ENCODE assay signal across 8 mouse cellular contexts in genomic region chrX:164269285-164269761, GRCm38 (mm10). TPM values are rescaled to one million over a fixed set of nuclear protein-coding genes. Genes with fewer than 3 reads are reported as not detected.
DNase-seq lines count a peak whose midpoint lies in the region; ATAC-seq lines count a peak whose summit lies in the region.

Gene Pir (plus strand): TSS chrX:164269371.

- peak within 1 kb of the TSS; percentile 58 for H3K4me3 ChIP-seq in brown adipose tissue, adult 24 weeks (ENCODE audit: insufficient read depth, low read depth, low read length)
- peak within 1 kb of the TSS; percentile 75 for H3K4me3 ChIP-seq in erythroblast, embryonic 14.5 days (replicated peaks)
- peak within 1 kb of the TSS; percentile 44 for H3K4me3 ChIP-seq in heart, embryonic 11.5 days (ENCODE audit: low read depth, low read length)
- H3K4me3 ChIP-seq in kidney, embryonic 15.5 days (replicated peaks): peak within 1 kb of the TSS; percentile 43
- peak within 1 kb of the TSS; percentile 39 for H3K4me3 ChIP-seq in midbrain, embryonic 16.5 days (ENCODE audit: low read depth, low read length)

- H3K27me3 ChIP-seq in erythroblast, embryonic 14.5 days (ENCODE audit: control insufficient read depth): no peaks in the 10 kb centered on the region; the same call in 1 of the 2 replicates
- no peaks in the 10 kb centered on the region for H3K27me3 ChIP-seq in heart, embryonic 11.5 days (ENCODE audit: control insufficient read depth, insufficient read depth, low read length)
- peaks cover 48% of the 10 kb centered on the region for H3K27me3 ChIP-seq in kidney, embryonic 15.5 days
- H3K27me3 ChIP-seq in midbrain, embryonic 16.5 days (ENCODE audit: control insufficient read depth, insufficient read depth, low read depth, low read length): no peaks in the 10 kb centered on the region

- DNase-seq in 3T3-L1 (ENCODE audit: low read depth, low spot score) (peak; percentile 69), liver (peak; percentile 91)
- peak; percentile 49 to 59 for DNase-seq in spleen, postnatal 14 days (ENCODE audit: low spot score in 2 of 2)

- H3K27ac ChIP-seq in brown adipose tissue, adult 24 weeks (replicated peaks; ENCODE audit: low read depth, low read length): peak within 1 kb of the TSS; percentile 15; the same call in 1 of the 2 replicates
- peak within 1 kb of the TSS; percentile 41; the same call in 1 of the 2 replicates for H3K27ac ChIP-seq in heart, embryonic 11.5 days (ENCODE audit: low read depth, low read length)
- no peak within 1 kb of the TSS for H3K27ac ChIP-seq in kidney, embryonic 15.5 days
- no peak within 1 kb of the TSS for H3K27ac ChIP-seq in midbrain, embryonic 16.5 days (ENCODE audit: low read length)

- peak within 1 kb of the TSS; percentile 60 for H3K9ac ChIP-seq in heart, embryonic 11.5 days (ENCODE audit: low read depth, low read length)
- H3K9ac ChIP-seq in kidney, embryonic 15.5 days: no peak within 1 kb of the TSS
- peak within 1 kb of the TSS; percentile 62; the same call in 1 of the 2 replicates for H3K9ac ChIP-seq in midbrain, embryonic 16.5 days (ENCODE audit: low read depth, low read length)

- H3K9me3 ChIP-seq in erythroblast, embryonic 14.5 days (ENCODE audit: control insufficient read depth, low read length): no peaks in the 10 kb centered on the region
- H3K9me3 ChIP-seq in heart, embryonic 11.5 days (replicated peaks; ENCODE audit: control insufficient read depth, low read length): no peaks in the 10 kb centered on the region
- H3K9me3 ChIP-seq in kidney, embryonic 15.5 days (replicated peaks): no peaks in the 10 kb centered on the region
- H3K9me3 ChIP-seq in midbrain, embryonic 16.5 days (replicated peaks; ENCODE audit: control insufficient read depth, low read length, poor library complexity, severe bottlenecking): no peaks in the 10 kb centered on the region

- ATAC-seq in heart, embryonic 11.5 days (replicated peaks; ENCODE audit: insufficient number of reproducible peaks, low FRiP score, low TSS enrichment): peak; percentile 95
- ATAC-seq in kidney, embryonic 15.5 days (replicated peaks; ENCODE audit: low FRiP score): peak; percentile 96
- ATAC-seq in midbrain, embryonic 16.5 days: peak; percentile 72

- 17% methylated on average over 20 of the region's 20 CpGs for WGBS in heart, embryonic 11.5 days (ENCODE audit: insufficient replicate concordance)
- WGBS in kidney, embryonic 15.5 days: 13% methylated on average over 20 of the region's 20 CpGs
- whole genome bisulfite sequencing in midbrain, embryonic 16.5 days: 11% methylated on average over 20 of the region's 20 CpGs

- H3K36me3 ChIP-seq in erythroblast, embryonic 14.5 days (ENCODE audit: control insufficient read depth): peaks cover 19% of the 10 kb centered on the region
- H3K36me3 ChIP-seq in heart, embryonic 11.5 days (ENCODE audit: control insufficient read depth, insufficient read depth, low read length): no peaks in the 10 kb centered on the region
- no peaks in the 10 kb centered on the region for H3K36me3 ChIP-seq in kidney, embryonic 15.5 days
- no peaks in the 10 kb centered on the region for H3K36me3 ChIP-seq in midbrain, embryonic 16.5 days (ENCODE audit: control insufficient read depth, insufficient read depth, low read length)

- H3K4me2 ChIP-seq in heart, embryonic 11.5 days: peak within 1 kb of the TSS; percentile 60
- peak within 1 kb of the TSS; percentile 59 for H3K4me2 ChIP-seq in kidney, embryonic 15.5 days
- H3K4me2 ChIP-seq in midbrain, embryonic 16.5 days (ENCODE audit: low read length): peak within 1 kb of the TSS; percentile 60

- no peaks in the 10 kb centered on the region for H3K4me1 ChIP-seq in brown adipose tissue, adult 24 weeks (ENCODE audit: control insufficient read depth, insufficient read depth, insufficient read length, low read length)
- peaks cover 18% of the 10 kb centered on the region for H3K4me1 ChIP-seq in erythroblast, embryonic 14.5 days (ENCODE audit: control insufficient read depth)
- H3K4me1 ChIP-seq in heart, embryonic 11.5 days (ENCODE audit: control insufficient read depth, insufficient read depth, low read length): no peaks in the 10 kb centered on the region
- H3K4me1 ChIP-seq in kidney, embryonic 15.5 days: no peaks in the 10 kb centered on the region
- no peaks in the 10 kb centered on the region for H3K4me1 ChIP-seq in midbrain, embryonic 16.5 days (ENCODE audit: control insufficient read depth, insufficient read depth, low read length)

RNA-seq across cellular contexts. Expression of gene Pir, which starts in this region (rescaled TPM):
- 19.1 and 23.0 TPM in 2 replicates for polyA plus RNA-seq in brown adipose tissue, adult 24 weeks (2012; ENCODE audit: insufficient read depth, insufficient read length, missing spikeins)
- polyA plus RNA-seq in erythroblast, embryonic 14.5 days (2012): 1.6 and 3.7 TPM in 2 replicates
- polyA plus RNA-seq in heart, embryonic 11.5 days (2014; fragmentation: Nextera tagmentation; extraction: Ambion mirVana): 10.5 and 12.3 TPM in 2 replicates
- polyA plus RNA-seq in kidney, embryonic 15.5 days (2015; fragmentation: Nextera tagmentation; extraction: Ambion mirVana): 10.3 and 10.9 TPM in 2 replicates
- polyA plus RNA-seq in midbrain, embryonic 16.5 days (2015; fragmentation: Nextera tagmentation; extraction: Ambion mirVana): 3.5 and 3.7 TPM in 2 replicates

Comparison
In these comparisons a context has a peak if more than half of its experiments do, and no peak if none do; other contexts are left out.
1. H3K27ac ChIP-seq: peak in brown adipose tissue, adult 24 weeks (single experiment) and heart, embryonic 11.5 days (single experiment); none in kidney, embryonic 15.5 days (single experiment) and midbrain, embryonic 16.5 days (single experiment).
2. Peak in every context shown above with its lines, with median percentiles within 50 percentile points of each other: DNase-seq, H3K4me3 ChIP-seq, ATAC-seq and H3K4me2 ChIP-seq.